Mouse (Mus musculus): Measurements from ENCODE around the gene Arhgef15. TPM values are rescaled to one million over a fixed set of nuclear protein-coding genes. Genes with fewer than 3 reads are reported as not detected.

Gene Arhgef15
- polyA plus RNA-seq, 1 experiment from 2014 or later: 24.7 TPM

DNA sequence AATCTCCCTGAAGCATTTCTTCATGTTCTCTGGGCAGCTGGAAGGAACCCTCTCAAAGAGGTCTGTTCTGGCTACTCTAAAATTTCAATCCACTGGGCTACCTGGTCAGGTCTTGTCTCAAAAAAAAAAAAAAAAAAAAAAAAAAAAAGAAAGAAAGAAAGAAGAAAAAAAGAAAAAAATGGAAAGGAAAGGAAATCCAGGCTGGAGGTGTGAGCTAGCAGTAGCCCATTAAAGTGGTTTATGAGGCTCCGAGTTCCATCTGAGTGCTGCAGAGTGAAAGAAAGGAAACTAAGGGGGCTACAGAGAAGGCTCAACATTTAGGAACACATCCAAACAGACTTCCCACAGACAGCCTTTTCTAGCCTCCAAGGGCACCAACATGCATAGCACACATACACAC is 691 bp upstream of the Arhgef15 start:
- no peaks in the 10 kb centered on the region for H3K36me3 ChIP-seq (ENCODE audit: control insufficient read depth, insufficient read depth, low read length)
- peaks cover 1% of the 10 kb centered on the region; the same call in 1 of the 2 replicates for H3K27me3 ChIP-seq (ENCODE audit: control insufficient read depth, insufficient read depth, low read length)
- H3K4me2 ChIP-seq (ENCODE audit: low read depth, low read length): no peak overlapping the region
- WGBS: 87% methylated on average over 1 of the region's 1 CpGs
- H3K9me3 ChIP-seq (ENCODE audit: control insufficient read depth, low read length): no peaks in the 10 kb centered on the region
- no peak overlapping the region for H3K4me3 ChIP-seq (ENCODE audit: low read depth, low read length)
- 0 out of 2 replicates have a peak, but pooled peaks cover 7% of the 10 kb centered on the region for H3K4me1 ChIP-seq (ENCODE audit: control insufficient read depth, insufficient read depth, low read length)
- no peak for ATAC-seq (ENCODE audit: low read depth)
- no peak overlapping the region for H3K9ac ChIP-seq (replicated peaks; ENCODE audit: low read depth, low read length)
- H3K27ac ChIP-seq (ENCODE audit: low read depth, low read length): no peak overlapping the region

DNA sequence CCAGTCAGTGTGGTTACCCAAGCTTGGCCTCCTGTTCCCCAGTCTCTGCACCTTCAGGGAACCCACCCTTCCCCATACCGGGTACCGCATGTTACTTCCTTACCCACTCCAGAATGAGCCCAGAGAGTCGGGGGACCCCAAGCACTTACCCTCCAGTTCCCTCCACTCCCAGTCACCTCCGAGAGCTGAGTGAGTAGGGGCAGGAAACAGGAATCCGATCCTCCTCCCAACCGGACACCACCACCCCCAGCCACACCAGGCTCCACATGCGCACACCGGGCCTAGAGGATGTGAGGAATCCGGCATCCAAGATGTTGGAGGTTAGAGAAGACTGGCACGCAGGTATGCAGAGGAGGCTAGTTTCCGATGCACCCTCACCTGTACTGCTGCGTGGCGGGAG is 583 bp downstream of the Arhgef15 start:
- Histone ChIP-seq H3K36me3 (ENCODE audit: control insufficient read depth, insufficient read depth, low read length) (no peaks in the 10 kb centered on the region), H3K9ac (replicated peaks; ENCODE audit: low read depth, low read length) (no peak overlapping the region), H3K27me3 (ENCODE audit: control insufficient read depth, insufficient read depth, low read length) (peaks cover 2% of the 10 kb centered on the region; the same call in 1 of the 2 replicates), H3K9me3 (ENCODE audit: control insufficient read depth, low read length) (no peaks in the 10 kb centered on the region), H3K4me1 (ENCODE audit: control insufficient read depth, insufficient read depth, low read length) (0 out of 2 replicates have a peak, but pooled peaks cover 7% of the 10 kb centered on the region), H3K27ac (ENCODE audit: low read depth, low read length) (no peak overlapping the region), H3K4me2 (ENCODE audit: low read depth, low read length) (no peak overlapping the region), H3K4me3 (ENCODE audit: low read depth, low read length) (no peak overlapping the region)
- 36% methylated on average over 13 of the region's 13 CpGs for WGBS
- no peak for ATAC-seq (ENCODE audit: low read depth)

DNA sequence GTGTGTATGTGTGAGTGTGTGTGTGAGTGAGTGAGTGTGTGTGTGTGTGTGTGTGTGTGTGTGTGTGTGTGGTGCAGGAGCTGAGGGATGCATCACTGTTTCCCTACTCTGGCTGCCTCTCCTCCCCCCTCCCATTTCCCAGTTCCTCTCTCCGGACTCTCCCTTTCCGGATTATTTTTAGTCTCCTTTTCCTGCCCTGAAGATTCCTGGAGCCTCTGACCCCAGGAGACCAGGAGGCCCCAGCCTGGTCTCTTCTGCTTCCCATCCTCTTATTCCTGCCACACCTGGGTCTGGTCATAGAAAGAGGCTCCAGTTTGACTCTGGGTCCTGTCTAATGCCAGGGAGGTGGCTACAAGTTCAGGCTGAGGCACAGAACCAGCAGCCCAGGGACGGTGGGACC is 1.2 kb downstream of the Arhgef15 start:
- Histone ChIP-seq H3K27ac (ENCODE audit: low read depth, low read length) (no peak overlapping the region), H3K4me3 (ENCODE audit: low read depth, low read length) (no peak overlapping the region), H3K36me3 (ENCODE audit: control insufficient read depth, insufficient read depth, low read length) (no peaks in the 10 kb centered on the region), H3K4me1 (ENCODE audit: control insufficient read depth, insufficient read depth, low read length) (0 out of 2 replicates have a peak, but pooled peaks cover 7% of the 10 kb centered on the region), H3K9ac (replicated peaks; ENCODE audit: low read depth, low read length) (no peak overlapping the region), H3K27me3 (ENCODE audit: control insufficient read depth, insufficient read depth, low read length) (peaks cover 2% of the 10 kb centered on the region; the same call in 1 of the 2 replicates), H3K4me2 (ENCODE audit: low read depth, low read length) (no peak overlapping the region), H3K9me3 (ENCODE audit: control insufficient read depth, low read length) (no peaks in the 10 kb centered on the region)
- ATAC-seq (ENCODE audit: low read depth): no peak
- 72% methylated on average over 3 of the region's 3 CpGs for WGBS

DNA sequence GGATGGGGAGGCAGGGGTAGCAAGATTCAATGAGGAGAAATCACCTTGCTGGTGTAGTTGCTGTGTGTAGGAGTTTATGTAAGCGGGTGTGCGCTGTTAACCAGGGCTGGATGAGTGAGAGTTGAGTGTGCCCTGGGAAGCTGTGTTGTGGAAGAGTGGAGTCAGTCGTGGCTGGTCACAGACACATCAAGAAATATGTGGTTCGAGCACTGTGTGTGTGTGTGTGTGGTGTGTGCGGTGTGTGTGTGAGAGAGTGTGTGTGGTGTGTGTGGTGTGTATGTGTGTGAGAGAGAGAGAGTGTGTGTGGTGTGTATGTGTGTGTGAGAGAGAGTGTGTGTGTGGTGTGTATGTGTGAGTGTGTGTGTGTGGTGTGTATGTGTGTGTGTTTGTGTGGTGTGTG is 1.8 kb downstream of the Arhgef15 start:
- Histone ChIP-seq H3K4me1 (ENCODE audit: control insufficient read depth, insufficient read depth, low read length) (0 out of 2 replicates have a peak, but pooled peaks cover 7% of the 10 kb centered on the region), H3K4me3 (ENCODE audit: low read depth, low read length) (no peak overlapping the region), H3K9me3 (ENCODE audit: control insufficient read depth, low read length) (no peaks in the 10 kb centered on the region), H3K27me3 (ENCODE audit: control insufficient read depth, insufficient read depth, low read length) (peaks cover 2% of the 10 kb centered on the region; the same call in 1 of the 2 replicates), H3K4me2 (ENCODE audit: low read depth, low read length) (no peak overlapping the region), H3K27ac (ENCODE audit: low read depth, low read length) (no peak overlapping the region), H3K36me3 (ENCODE audit: control insufficient read depth, insufficient read depth, low read length) (no peaks in the 10 kb centered on the region), H3K9ac (replicated peaks; ENCODE audit: low read depth, low read length) (no peak overlapping the region)
- ATAC-seq (ENCODE audit: low read depth): no peak
- 74% methylated on average over 5 of the region's 5 CpGs for WGBS

DNA sequence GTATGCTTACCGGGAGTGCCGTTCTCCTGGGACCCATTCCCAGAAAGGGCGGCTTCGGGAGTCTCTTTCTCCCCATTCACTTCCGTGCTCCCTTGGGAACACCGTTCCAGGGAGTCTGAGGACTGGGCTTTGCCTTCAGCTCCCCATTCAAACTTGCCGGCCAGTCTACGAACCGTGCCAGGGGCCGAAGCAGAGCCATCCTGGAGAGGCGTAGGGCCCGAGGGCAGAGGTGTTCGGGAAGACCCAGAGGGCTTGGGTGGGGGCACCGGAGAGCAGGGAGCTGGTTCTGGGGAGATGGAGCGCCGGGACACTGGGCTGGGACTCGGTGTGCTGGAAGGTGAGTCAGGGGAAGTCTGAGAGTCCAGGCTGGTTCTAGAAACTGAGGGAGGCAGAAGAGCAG is 2.9 kb downstream of the Arhgef15 start:
- Histone ChIP-seq H3K9ac (replicated peaks; ENCODE audit: low read depth, low read length) (peak overlapping the region; percentile 43), H3K27ac (ENCODE audit: low read depth, low read length) (no peak overlapping the region), H3K36me3 (ENCODE audit: control insufficient read depth, insufficient read depth, low read length) (no peaks in the 10 kb centered on the region), H3K4me3 (ENCODE audit: low read depth, low read length) (peak overlapping the region; percentile 21), H3K4me1 (ENCODE audit: control insufficient read depth, insufficient read depth, low read length) (0 out of 2 replicates have a peak, but pooled peaks cover 7% of the 10 kb centered on the region), H3K4me2 (ENCODE audit: low read depth, low read length) (peak overlapping the region; percentile 46), H3K27me3 (ENCODE audit: control insufficient read depth, insufficient read depth, low read length) (peaks cover 2% of the 10 kb centered on the region; the same call in 1 of the 2 replicates), H3K9me3 (ENCODE audit: control insufficient read depth, low read length) (no peaks in the 10 kb centered on the region)
- ATAC-seq (ENCODE audit: low read depth): no peak
- 2% methylated on average over 17 of the region's 17 CpGs for WGBS

DNA sequence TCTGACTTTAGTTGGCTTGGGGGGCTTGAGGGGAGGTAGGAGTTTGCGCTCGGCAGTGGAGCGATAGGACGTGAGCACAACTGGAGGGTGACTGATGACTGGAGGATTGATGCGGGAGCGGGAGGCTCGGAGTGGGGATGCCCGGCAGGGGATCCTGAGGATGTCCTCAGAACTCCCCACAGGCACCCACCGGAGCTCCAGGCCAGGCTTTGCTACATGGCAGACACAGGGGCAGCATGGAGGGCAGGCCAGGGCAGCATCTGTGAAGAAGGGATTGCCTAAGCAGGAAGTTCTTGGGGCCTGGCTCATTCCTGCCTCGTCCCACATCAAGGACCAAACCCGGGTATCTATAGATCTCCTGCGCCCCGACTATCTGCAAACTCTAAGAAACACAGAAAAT is 3.4 kb downstream of the Arhgef15 start:
- Histone ChIP-seq H3K4me2 (ENCODE audit: low read depth, low read length) (no peak overlapping the region; the same call in 1 of the 2 replicates), H3K4me3 (ENCODE audit: low read depth, low read length) (no peak overlapping the region), H3K9me3 (ENCODE audit: control insufficient read depth, low read length) (no peaks in the 10 kb centered on the region), H3K27ac (ENCODE audit: low read depth, low read length) (no peak overlapping the region), H3K4me1 (ENCODE audit: control insufficient read depth, insufficient read depth, low read length) (0 out of 2 replicates have a peak, but pooled peaks cover 7% of the 10 kb centered on the region), H3K27me3 (ENCODE audit: control insufficient read depth, insufficient read depth, low read length) (peaks cover 2% of the 10 kb centered on the region; the same call in 1 of the 2 replicates), H3K9ac (replicated peaks; ENCODE audit: low read depth, low read length) (no peak overlapping the region), H3K36me3 (ENCODE audit: control insufficient read depth, insufficient read depth, low read length) (no peaks in the 10 kb centered on the region)
- no peak for ATAC-seq (ENCODE audit: low read depth)
- WGBS: 8% methylated on average over 13 of the region's 13 CpGs

DNA sequence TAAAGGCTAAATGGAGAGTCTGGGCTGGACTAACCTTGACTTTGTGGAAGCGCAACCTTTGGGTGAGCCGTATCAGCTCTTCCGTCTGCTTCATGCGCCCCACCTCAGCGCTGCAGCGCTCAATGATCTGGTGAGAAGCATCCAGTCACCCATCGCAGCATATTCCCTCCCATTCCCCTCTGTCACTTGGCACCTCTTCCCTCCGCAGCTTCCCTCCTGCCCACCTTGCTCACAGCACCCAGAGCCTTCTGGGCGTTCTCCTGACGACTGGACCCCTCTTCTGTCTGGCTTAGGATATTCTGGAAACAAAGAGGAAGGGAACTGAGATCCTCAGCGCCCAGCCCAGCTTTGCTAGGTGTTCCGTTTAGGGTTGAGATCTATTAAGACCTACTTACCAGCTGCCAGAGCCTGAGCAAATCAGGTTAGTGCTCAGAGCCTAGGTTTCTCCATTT is 9.7 kb downstream of the Arhgef15 start:
- H3K4me1 ChIP-seq (ENCODE audit: control insufficient read depth, insufficient read depth, low read length): no peaks in the 10 kb centered on the region
- peak overlapping the region; percentile 39 for H3K4me3 ChIP-seq (ENCODE audit: low read depth, low read length)
- H3K9me3 ChIP-seq (ENCODE audit: control insufficient read depth, low read length): no peaks in the 10 kb centered on the region
- peak overlapping the region; percentile 84 for H3K27ac ChIP-seq (ENCODE audit: low read depth, low read length)
- no peaks in the 10 kb centered on the region for H3K27me3 ChIP-seq (ENCODE audit: control insufficient read depth, insufficient read depth, low read length)
- no peaks in the 10 kb centered on the region for H3K36me3 ChIP-seq (ENCODE audit: control insufficient read depth, insufficient read depth, low read length)
- H3K4me2 ChIP-seq (ENCODE audit: low read depth, low read length): peak overlapping the region; percentile 47
- peak overlapping the region; percentile 52 for H3K9ac ChIP-seq (replicated peaks; ENCODE audit: low read depth, low read length)
- 9% methylated on average over 12 of the region's 12 CpGs for WGBS
- ATAC-seq (ENCODE audit: low read depth): peak; percentile 75

DNA sequence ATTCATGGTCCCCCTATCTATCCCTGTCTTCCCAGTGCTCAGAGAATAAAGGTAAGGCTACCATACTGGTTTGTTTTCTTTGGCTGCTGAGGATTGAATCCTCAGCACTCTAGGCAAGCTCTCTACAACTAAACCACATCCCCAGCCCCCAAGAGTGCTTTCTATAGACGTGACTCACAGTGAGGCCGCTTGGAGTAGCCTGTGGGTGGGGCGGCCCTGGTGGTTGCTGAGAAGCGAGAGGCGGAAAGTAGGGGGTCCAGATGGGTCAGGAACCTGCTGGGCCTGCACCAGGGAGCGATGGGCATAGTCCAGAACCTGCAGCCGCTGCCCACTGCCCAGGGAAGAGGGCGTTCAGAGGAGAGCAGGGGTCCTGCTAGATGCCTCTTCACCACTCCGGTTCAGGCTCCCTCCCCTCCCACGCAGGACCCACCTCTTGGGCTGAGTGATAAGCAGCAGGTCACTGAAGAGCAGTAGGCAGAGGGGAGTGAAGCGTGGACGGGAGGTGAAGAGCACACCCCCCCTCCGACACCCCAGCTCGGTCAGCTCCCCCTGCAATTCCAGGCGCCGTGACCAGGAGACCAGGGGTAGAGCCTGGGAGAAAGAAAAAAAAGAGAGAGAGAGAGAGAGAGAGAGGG is 10.4 kb downstream of the Arhgef15 start:
- WGBS: 3% methylated on average over 13 of the region's 16 CpGs
- Histone ChIP-seq H3K27me3 (ENCODE audit: control insufficient read depth, insufficient read depth, low read length) (no peaks in the 10 kb centered on the region), H3K27ac (ENCODE audit: low read depth, low read length) (peak overlapping the region; percentile 84), H3K9ac (replicated peaks; ENCODE audit: low read depth, low read length) (peak overlapping the region; percentile 56), H3K4me1 (ENCODE audit: control insufficient read depth, insufficient read depth, low read length) (no peaks in the 10 kb centered on the region), H3K4me2 (ENCODE audit: low read depth, low read length) (peak overlapping the region; percentile 47), H3K36me3 (ENCODE audit: control insufficient read depth, insufficient read depth, low read length) (no peaks in the 10 kb centered on the region), H3K9me3 (ENCODE audit: control insufficient read depth, low read length) (no peaks in the 10 kb centered on the region), H3K4me3 (ENCODE audit: low read depth, low read length) (peak overlapping the region; percentile 39)
- peak; percentile 69; the same call in 1 of the 2 replicates for ATAC-seq (ENCODE audit: low read depth)

DNA sequence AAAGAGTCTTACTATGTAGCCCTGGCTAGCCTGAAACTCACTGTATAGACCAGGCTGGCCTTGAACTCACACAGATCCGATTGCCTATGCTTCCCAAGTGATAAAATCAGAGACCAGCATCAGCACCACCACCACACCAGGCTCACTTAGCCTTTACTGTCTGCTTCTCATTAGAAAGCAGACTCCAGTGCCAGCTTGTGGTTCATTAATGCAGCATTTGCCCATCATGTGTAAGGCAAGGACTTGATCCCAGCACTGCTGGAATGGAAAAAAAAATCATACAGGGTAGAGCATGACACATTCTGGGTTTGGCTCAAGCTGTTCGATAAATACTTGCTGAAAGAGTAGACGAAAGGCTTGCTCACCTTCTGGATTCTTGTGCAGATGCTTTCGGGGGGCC is 11.3 kb downstream of the Arhgef15 start:
- Histone ChIP-seq H3K4me3 (ENCODE audit: low read depth, low read length) (peak overlapping the region; percentile 39; the same call in 1 of the 2 replicates), H3K36me3 (ENCODE audit: control insufficient read depth, insufficient read depth, low read length) (no peaks in the 10 kb centered on the region), H3K27ac (ENCODE audit: low read depth, low read length) (0 out of 2 replicates have a peak overlapping the region, but pooled peaks have one; percentile 55), H3K4me1 (ENCODE audit: control insufficient read depth, insufficient read depth, low read length) (no peaks in the 10 kb centered on the region), H3K9ac (replicated peaks; ENCODE audit: low read depth, low read length) (no peak overlapping the region), H3K4me2 (ENCODE audit: low read depth, low read length) (peak overlapping the region; percentile 47), H3K9me3 (ENCODE audit: control insufficient read depth, low read length) (no peaks in the 10 kb centered on the region), H3K27me3 (ENCODE audit: control insufficient read depth, insufficient read depth, low read length) (no peaks in the 10 kb centered on the region)
- WGBS: 92% methylated on average over 4 of the region's 4 CpGs
- no peak for ATAC-seq (ENCODE audit: low read depth)

All from neural tube, embryonic 14.5 days (tissue).